Mouse (Mus musculus) limb, embryonic 12.5 days (tissue): ENCODE measurements around the gene Tet3. TPM values are rescaled to one million over a fixed set of nuclear protein-coding genes. Genes with fewer than 3 reads are reported as not detected.

Experiments used
- ATAC-seq: fragments of 200-750 bp; cut with Nextera tagmentation; 2 replicates; pipeline ENCODE4 v1.8.0; 2017; ENCODE audit warnings: low read depth, moderate TSS enrichment; ENCODE audit not compliant: insufficient number of reproducible peaks, insufficient read depth, low FRiP score, low TSS enrichment
- H3K27ac ChIP-seq: fragments of 300-500 bp; sonication (generic); 2 replicates; pipeline ENCODE4 v1.5.1; 2016; ENCODE audit warnings: mild to moderate bottlenecking, moderate library complexity
- H3K27me3 ChIP-seq: fragments of 300-500 bp; sonication (generic); 2 replicates; pipeline ENCODE4 v1.6.1; 2016; ENCODE audit warnings: mild to moderate bottlenecking, moderate library complexity
- H3K36me3 ChIP-seq: fragments of 300-500 bp; sonication (generic); 2 replicates; pipeline ENCODE4 v1.6.1; 2016; ENCODE audit warnings: mild to moderate bottlenecking, moderate library complexity
- H3K4me1 ChIP-seq: fragments of 300-500 bp; sonication (generic); replicated peaks from 2 replicates; pipeline ENCODE4 v1.6.1; 2016
- H3K4me2 ChIP-seq: fragments of 300-500 bp; sonication (generic); 2 replicates; pipeline ENCODE4 v1.6.1; 2016; ENCODE audit warnings: mild to moderate bottlenecking, moderate library complexity
- H3K4me3 ChIP-seq: fragments of 300-500 bp; sonication (generic); replicated peaks from 2 replicates; pipeline ENCODE4 v1.5.1; 2016; ENCODE audit warnings: mild to moderate bottlenecking
- H3K9ac ChIP-seq: fragments of 300-500 bp; sonication (generic); replicated peaks from 2 replicates; pipeline ENCODE4 v1.6.1; 2016; ENCODE audit warnings: mild to moderate bottlenecking, moderate library complexity
- H3K9me3 ChIP-seq: fragments of 300-500 bp; sonication (generic); 2 replicates; pipeline ENCODE4 v1.6.1; 2016; ENCODE audit warnings: mild to moderate bottlenecking, moderate library complexity
- WGBS: fragments of 180-500 bp; shearing (Covaris S2); methylation state at CpG from one replicate; pipeline ENCODE4 v1.1.7; 2016; 5-methylcytosine and 5-hydroxymethylcytosine counted together
- polyA plus RNA-seq: library from polyadenylated mRNA; unstranded; fragments of >200 nt; fragmentation: Nextera tagmentation; extraction: Ambion mirVana; gene quantifications from 2 replicates; pipeline ENCODE4 v1.2.1, GENCODE M21; 2016

Tet3 gene
- polyA plus RNA-seq, 1 experiment from 2014 or later = 36.0 TPM

DNA sequence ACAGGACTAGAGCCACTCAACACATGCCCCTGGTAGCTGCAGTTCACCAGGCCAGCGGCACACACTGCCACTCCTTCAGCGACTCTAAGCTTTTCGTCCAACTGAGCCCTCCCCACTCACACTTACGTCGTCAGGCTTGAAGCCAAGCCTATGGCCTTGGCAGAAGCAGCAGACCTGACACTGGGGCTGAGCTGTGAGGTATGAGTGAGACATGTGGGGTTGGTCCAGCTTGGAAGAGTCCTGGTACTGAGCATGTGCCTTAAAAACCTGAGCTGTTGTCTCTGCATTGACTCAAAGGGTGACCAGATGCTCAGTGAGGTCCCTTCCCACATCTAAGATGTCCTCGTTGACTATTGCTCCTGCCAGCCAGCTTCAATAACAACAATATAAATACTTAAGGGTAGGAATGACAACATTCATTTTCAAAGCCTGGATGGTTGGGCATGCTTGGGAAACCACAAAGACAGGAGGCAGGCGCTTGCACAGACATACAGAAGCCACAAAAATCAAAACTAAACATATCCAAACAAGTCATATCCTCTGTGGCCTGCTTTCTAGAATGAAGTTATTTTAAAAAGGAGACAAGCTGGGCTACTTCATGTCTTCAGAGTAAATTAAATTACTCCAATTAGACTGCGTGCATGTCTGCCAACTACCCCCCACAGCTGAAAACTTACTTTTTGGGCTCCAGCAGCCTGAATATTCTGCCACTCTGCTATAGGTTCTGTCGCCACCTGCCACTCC lies 37.3 kb upstream of the Tet3 start:
- H3K9me3 ChIP-seq = no peaks in the 10 kb centered on the region; the same call in 1 of the 2 replicates
- H3K27ac ChIP-seq = no peak overlapping the region
- WGBS = 91% methylated on average over 9 of the region's 9 CpGs
- peaks cover 60% of the 10 kb centered on the region for H3K36me3 ChIP-seq
- H3K27me3 ChIP-seq = no peaks in the 10 kb centered on the region
- no peak for ATAC-seq
- H3K9ac ChIP-seq = no peak overlapping the region
- H3K4me3 ChIP-seq = no peak overlapping the region
- no peak overlapping the region for H3K4me2 ChIP-seq
- no peaks in the 10 kb centered on the region for H3K4me1 ChIP-seq

DNA sequence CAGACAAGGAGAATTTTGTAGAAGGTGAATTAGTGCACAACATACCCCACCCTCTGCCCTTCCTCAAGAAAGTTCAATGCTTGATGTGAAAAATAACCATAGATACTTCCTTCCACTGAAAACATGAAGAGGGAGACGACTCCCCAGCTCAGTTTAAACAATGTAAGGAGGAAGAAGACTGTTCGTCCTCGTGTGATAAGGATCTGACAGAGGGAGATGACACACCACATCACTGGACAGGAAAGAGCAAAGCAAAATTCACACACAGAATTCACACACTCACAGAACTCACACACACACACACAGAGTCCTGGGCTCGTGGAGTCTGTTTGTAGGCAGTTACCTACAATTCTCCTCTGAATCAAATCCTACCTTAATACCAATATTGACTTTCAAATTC lies 31.7 kb upstream of the Tet3 start:
- H3K27me3 ChIP-seq = no peaks in the 10 kb centered on the region
- H3K4me3 ChIP-seq = no peak overlapping the region
- H3K27ac ChIP-seq = no peak overlapping the region
- no peak for ATAC-seq
- no peak overlapping the region for H3K4me2 ChIP-seq
- 76% methylated on average over 4 of the region's 4 CpGs for WGBS
- peaks cover 75% of the 10 kb centered on the region for H3K36me3 ChIP-seq
- no peaks in the 10 kb centered on the region for H3K4me1 ChIP-seq
- H3K9ac ChIP-seq = no peak overlapping the region
- H3K9me3 ChIP-seq = no peaks in the 10 kb centered on the region

DNA sequence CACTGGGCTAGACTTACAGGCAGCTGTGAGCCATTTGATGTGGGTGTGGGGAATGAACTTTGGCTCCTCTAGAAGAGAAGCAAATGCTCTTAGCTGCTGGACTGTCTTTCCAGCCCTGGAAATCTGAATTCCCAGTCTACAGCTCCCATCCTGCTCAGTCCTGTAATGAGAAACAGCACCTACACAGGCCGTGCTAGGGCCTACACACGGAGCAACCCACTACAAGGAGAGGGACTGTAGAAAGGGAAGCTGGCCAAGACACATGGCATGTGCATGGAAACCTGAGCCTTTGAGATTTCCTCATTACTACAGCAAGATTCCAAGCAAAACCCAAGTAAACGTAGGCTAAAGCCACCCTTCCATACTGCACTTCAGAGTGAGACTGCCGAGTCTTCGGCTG lies 29.3 kb upstream of the Tet3 start:
- Histone ChIP-seq H3K9ac (no peak overlapping the region), H3K27ac (no peak overlapping the region), H3K27me3 (no peaks in the 10 kb centered on the region), H3K9me3 (no peaks in the 10 kb centered on the region), H3K4me1 (no peaks in the 10 kb centered on the region), H3K4me2 (no peak overlapping the region), H3K36me3 (peaks cover 74% of the 10 kb centered on the region), H3K4me3 (no peak overlapping the region)
- 79% methylated on average over 5 of the region's 5 CpGs for WGBS
- ATAC-seq = no peak

DNA sequence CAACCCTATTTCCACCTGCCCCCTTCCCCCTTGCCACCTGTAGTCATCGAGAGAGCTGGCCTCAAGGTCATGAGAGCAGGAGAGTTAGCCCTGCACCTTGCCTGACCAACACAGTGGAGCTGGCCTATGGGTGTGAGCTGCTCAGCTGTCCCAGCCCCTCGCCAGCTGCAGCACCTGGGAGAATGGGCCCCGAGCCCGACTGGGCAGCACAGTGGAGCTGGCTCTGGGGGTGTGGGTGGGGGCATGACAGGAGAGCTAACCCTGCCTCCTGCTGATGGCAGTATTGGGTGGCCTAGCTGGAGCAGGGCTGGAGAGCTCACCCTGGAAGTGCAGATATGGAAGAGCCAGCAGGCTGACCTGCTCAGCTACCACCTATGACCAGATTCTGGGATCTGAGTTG lies 28.4 kb upstream of the Tet3 start:
- Histone ChIP-seq H3K9me3 (no peaks in the 10 kb centered on the region), H3K36me3 (peaks cover 78% of the 10 kb centered on the region), H3K27me3 (no peaks in the 10 kb centered on the region), H3K9ac (no peak overlapping the region), H3K4me3 (no peak overlapping the region), H3K27ac (no peak overlapping the region), H3K4me2 (no peak overlapping the region), H3K4me1 (no peaks in the 10 kb centered on the region)
- WGBS = 94% methylated on average over 4 of the region's 4 CpGs
- ATAC-seq = no peak

DNA sequence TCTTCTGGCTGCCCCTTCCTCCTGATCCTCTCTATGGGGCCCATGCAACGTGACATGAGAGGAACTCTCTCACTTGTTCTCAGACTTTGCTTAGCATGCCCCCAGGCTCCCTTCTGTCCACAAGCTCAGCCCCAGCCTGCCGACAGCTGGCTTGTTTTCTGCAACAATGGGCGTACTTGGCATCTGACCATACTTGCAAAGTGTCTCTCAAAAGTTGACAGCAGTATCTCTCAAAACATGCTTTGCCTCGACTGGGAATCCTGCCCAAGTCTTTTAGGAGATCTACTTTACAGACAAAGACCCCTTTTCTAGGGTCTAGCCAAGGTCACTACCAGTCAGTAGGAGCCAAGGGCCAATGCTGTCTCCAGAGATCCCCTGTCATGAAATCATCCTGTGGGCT lies 27.0 kb upstream of the Tet3 start:
- Histone ChIP-seq H3K27ac (no peak overlapping the region), H3K9me3 (no peaks in the 10 kb centered on the region), H3K4me3 (no peak overlapping the region), H3K9ac (no peak overlapping the region), H3K36me3 (peaks cover 93% of the 10 kb centered on the region), H3K4me1 (no peaks in the 10 kb centered on the region), H3K4me2 (no peak overlapping the region), H3K27me3 (no peaks in the 10 kb centered on the region)
- 74% methylated on average over 4 of the region's 4 CpGs for WGBS
- ATAC-seq = no peak

DNA sequence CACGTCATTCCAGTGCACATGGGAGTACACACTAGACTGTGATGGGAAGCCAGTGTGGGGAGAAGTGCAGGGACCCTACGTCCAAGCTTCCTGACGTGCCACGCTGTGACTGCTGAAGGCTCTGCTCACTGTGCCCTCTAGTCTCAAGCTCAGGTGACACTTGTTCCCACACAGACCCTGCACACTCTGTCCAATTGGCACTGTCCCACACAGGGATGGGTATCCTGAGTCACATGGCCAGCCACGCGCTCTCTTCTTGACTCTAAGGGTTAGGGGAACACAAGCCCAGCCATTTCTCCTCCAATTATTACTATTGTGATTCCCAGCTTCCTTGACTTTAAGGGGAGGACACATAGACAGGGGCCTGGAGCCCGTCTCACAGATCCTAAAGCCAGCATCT lies 24.9 kb upstream of the Tet3 start:
- Histone ChIP-seq H3K36me3 (peaks cover 95% of the 10 kb centered on the region), H3K9ac (no peak overlapping the region), H3K27me3 (no peaks in the 10 kb centered on the region), H3K4me3 (no peak overlapping the region), H3K9me3 (no peaks in the 10 kb centered on the region), H3K27ac (no peak overlapping the region), H3K4me2 (no peak overlapping the region), H3K4me1 (no peaks in the 10 kb centered on the region)
- 89% methylated on average over 7 of the region's 7 CpGs for WGBS
- no peak for ATAC-seq

DNA sequence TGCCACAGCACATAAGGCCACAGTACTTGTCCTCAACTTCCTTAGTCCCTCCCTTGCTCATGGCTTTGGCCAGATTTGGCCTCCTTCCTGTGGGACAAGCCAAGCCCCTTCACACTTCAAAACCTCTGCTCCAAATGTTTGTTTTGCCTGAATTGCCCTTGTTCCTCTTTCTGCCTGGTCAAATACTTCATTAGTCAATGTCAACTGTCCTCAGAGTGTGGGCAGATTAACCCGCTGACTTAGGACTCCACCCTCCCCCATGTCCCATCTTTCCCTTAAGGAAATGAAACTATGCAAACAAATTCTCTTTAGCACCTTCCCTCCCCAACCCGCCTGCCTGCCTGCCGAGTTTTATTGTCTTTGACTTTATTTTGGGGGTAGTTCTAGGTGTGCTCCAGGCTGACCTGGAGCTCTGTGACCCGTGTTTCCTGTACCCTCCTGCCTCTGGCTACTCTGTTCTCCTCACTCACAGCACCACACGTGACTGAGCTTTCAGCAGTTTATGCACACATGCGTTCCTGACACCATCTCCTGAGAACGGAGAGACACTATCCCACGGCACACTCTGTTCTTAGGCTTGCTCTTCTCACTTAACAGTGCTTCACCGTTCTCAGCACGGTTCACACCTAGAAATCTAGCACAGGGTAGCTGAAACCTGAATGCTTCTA lies 23.7 kb upstream of the Tet3 start:
- 58% methylated on average over 10 of the region's 10 CpGs for WGBS
- Histone ChIP-seq H3K9ac (no peak overlapping the region), H3K27ac (no peak overlapping the region), H3K4me2 (no peak overlapping the region), H3K27me3 (no peaks in the 10 kb centered on the region), H3K36me3 (peaks cover 87% of the 10 kb centered on the region), H3K9me3 (no peaks in the 10 kb centered on the region), H3K4me3 (no peak overlapping the region), H3K4me1 (no peaks in the 10 kb centered on the region)
- ATAC-seq = no peak

DNA sequence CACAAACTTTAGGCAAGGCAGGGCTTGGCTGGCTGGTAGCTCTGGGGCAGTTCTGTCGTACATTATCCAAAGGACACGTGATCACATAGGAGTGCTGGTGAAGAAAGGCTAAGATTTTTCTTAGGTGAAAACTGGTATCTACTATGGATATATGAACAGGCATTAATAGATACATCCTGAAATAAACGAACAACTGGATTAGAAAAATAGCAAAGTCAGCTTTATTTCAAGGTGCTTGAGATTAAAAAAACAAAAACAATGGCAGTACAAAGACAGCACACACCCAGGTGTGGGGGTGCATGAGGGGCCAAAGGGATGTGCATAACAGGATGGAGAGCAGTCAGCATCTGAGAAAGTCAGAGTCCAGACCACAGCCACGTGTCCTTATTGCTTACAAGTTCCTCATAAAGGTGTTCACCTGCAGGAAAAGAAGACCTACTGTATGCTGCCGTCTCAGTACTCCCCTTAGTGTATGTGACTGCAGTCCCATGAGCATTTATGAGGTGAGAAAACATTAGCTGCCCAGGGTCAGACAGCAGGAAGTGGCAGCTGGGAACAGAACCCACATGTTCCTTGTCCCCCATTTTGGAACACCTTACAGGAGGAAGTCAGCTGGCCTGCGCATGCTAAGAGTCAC lies 21.3 kb upstream of the Tet3 start:
- H3K9ac ChIP-seq = no peak overlapping the region
- 77% methylated on average over 6 of the region's 6 CpGs for WGBS
- H3K4me2 ChIP-seq = no peak overlapping the region
- ATAC-seq = no peak
- no peaks in the 10 kb centered on the region for H3K4me1 ChIP-seq
- peaks cover 69% of the 10 kb centered on the region for H3K36me3 ChIP-seq
- H3K27me3 ChIP-seq = no peaks in the 10 kb centered on the region
- H3K4me3 ChIP-seq = no peak overlapping the region
- no peaks in the 10 kb centered on the region for H3K9me3 ChIP-seq
- no peak overlapping the region for H3K27ac ChIP-seq

DNA sequence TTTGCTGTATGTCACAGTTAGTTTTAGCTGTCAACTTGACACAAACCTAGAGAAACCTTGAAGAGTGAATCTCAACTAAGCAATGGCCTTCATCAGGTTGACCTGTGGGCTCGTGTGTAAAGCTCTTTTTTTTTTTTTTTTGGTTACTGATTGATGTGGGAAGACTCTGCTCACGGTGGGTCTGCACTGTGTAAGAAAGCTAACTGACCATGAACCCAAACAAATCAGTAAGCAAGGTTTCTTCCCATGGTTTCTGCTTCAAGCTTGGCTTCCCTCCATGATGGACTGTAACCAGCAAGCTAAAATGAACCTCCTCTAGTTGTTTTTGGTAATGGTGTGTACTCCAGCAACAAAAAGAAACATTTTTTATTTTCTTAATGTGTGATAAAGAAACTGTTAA lies 20.3 kb upstream of the Tet3 start:
- no peak overlapping the region for H3K9ac ChIP-seq
- H3K27me3 ChIP-seq = no peaks in the 10 kb centered on the region
- H3K36me3 ChIP-seq = peaks cover 60% of the 10 kb centered on the region
- no peaks in the 10 kb centered on the region for H3K9me3 ChIP-seq
- H3K4me3 ChIP-seq = no peak overlapping the region
- no peaks in the 10 kb centered on the region for H3K4me1 ChIP-seq
- ATAC-seq = no peak
- 68% methylated on average over 2 of the region's 2 CpGs for WGBS
- H3K27ac ChIP-seq = no peak overlapping the region
- no peak overlapping the region for H3K4me2 ChIP-seq

DNA sequence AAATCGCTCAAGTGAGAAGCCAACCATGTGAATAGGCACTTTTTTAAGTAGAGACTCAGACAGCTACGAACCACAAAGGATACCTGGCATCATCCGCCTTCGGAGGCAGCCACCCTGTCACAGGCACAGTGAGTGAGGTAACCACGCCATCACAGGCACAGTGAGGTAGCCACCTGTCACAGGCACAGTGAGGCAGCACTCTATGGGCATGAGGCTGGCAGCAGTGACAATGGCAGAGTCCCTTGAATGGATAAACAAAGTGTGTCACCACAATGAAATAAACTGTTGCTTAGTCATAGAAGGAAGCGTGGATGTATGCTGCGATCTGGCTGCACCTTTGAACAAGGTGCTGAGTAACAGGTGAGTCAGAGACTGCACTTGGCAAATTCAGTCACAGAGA lies 19.7 kb upstream of the Tet3 start:
- WGBS = 95% methylated on average over 7 of the region's 7 CpGs
- Histone ChIP-seq H3K36me3 (peaks cover 54% of the 10 kb centered on the region), H3K9ac (no peak overlapping the region), H3K27me3 (no peaks in the 10 kb centered on the region), H3K9me3 (no peaks in the 10 kb centered on the region), H3K4me3 (no peak overlapping the region), H3K4me2 (no peak overlapping the region), H3K4me1 (no peaks in the 10 kb centered on the region), H3K27ac (no peak overlapping the region)
- ATAC-seq = no peak

DNA sequence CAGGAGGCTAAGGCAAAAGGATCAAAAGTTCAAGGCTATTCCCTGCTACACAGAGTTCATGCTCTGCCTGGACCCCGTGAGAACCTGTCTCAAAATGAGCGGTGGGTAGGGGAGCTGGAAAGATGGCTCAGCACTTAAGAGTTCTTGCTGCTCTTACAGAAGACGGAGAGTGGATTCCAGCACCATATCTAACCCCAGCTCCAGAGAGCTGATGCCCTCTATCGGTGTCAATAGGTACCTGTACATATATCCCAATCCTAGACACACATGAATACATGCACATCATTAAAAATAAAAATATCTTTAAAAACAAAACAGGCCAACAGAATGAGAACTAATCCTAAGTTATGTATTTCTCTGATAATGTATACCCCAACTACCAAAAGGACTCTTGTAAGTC lies 19.3 kb upstream of the Tet3 start:
- H3K9me3 ChIP-seq = no peaks in the 10 kb centered on the region
- H3K27me3 ChIP-seq = no peaks in the 10 kb centered on the region
- 69% methylated on average over 4 of the region's 4 CpGs for WGBS
- no peak overlapping the region for H3K4me2 ChIP-seq
- H3K4me1 ChIP-seq = no peaks in the 10 kb centered on the region
- peaks cover 53% of the 10 kb centered on the region for H3K36me3 ChIP-seq
- no peak overlapping the region for H3K9ac ChIP-seq
- no peak overlapping the region for H3K27ac ChIP-seq
- no peak for ATAC-seq
- no peak overlapping the region for H3K4me3 ChIP-seq
